Mouse (Mus musculus) lung, embryonic 14.5 days (tissue): ENCODE data around the gene RPS10-NUDT3. TPM values are rescaled to one million over a fixed set of nuclear protein-coding genes. Genes with fewer than 3 reads are reported as not detected.

Experiments
- ATAC-seq: fragments of 200-750 bp; cut with Nextera tagmentation; 2 replicates; pipeline ENCODE4 v1.8.0; 2017; ENCODE audit warnings: mild to moderate bottlenecking, moderate TSS enrichment, moderate library complexity; ENCODE audit not compliant: insufficient read depth
- DNase-seq: peaks from one replicate; pipeline ENCODE4 v3.0.0-alpha.2; 2015
- H3K27ac ChIP-seq: fragments of 300-500 bp; sonication (generic); 2 replicates; pipeline ENCODE4 v1.5.1; 2014; ENCODE audit warnings: low read depth, mild to moderate bottlenecking, moderate library complexity
- H3K27me3 ChIP-seq: fragments of 300-500 bp; sonication (generic); 2 replicates; pipeline ENCODE4 v1.6.1; 2014; ENCODE audit warnings: low read length, control low read depth; ENCODE audit not compliant: insufficient read depth
- H3K36me3 ChIP-seq: fragments of 300-500 bp; sonication (generic); 2 replicates; pipeline ENCODE4 v1.6.1; 2014; ENCODE audit warnings: control low read depth; ENCODE audit not compliant: insufficient read depth
- H3K4me1 ChIP-seq: fragments of 300-500 bp; sonication (generic); 2 replicates; pipeline ENCODE4 v1.6.1; 2014; ENCODE audit warnings: antibody characterized with exemption, control low read depth; ENCODE audit not compliant: insufficient read depth
- H3K4me2 ChIP-seq: fragments of 300-500 bp; sonication (generic); 2 replicates; pipeline ENCODE4 v1.6.1; 2014; ENCODE audit warnings: mild to moderate bottlenecking
- H3K4me3 ChIP-seq: fragments of 300-500 bp; sonication (generic); 2 replicates; pipeline ENCODE4 v1.5.1; 2014; ENCODE audit warnings: low read depth, low read length
- H3K9ac ChIP-seq: fragments of 300-500 bp; sonication (generic); 2 replicates; pipeline ENCODE4 v1.6.1; 2014
- H3K9me3 ChIP-seq: fragments of 300-500 bp; sonication (generic); 2 replicates; pipeline ENCODE4 v1.6.1; 2016; ENCODE audit warnings: low read depth, low read length, control low read depth
- CTCF ChIP-seq: IDR thresholded peaks from 2 replicates; pipeline ENCODE4 v1.5.1; 2016; ENCODE audit warnings: antibody characterized with exemption, low read depth
- WGBS: fragments of 180-500 bp; shearing (Covaris S2); extraction: QIAGEN DNeasy Blood & Tissue Kit; methylation state at CpG from one replicate; pipeline ENCODE4 v1.1.7; 2014; 5-methylcytosine and 5-hydroxymethylcytosine counted together
- polyA plus RNA-seq: library from polyadenylated mRNA; unstranded; fragments of >200 nt; fragmentation: Nextera tagmentation; extraction: Ambion mirVana; gene quantifications from 2 replicates; pipeline ENCODE4 v1.2.1, GENCODE M21; 2014

The RPS10-NUDT3 gene
- polyA plus RNA-seq, 1 experiment from 2014 or later: not detected

- Histone ChIP-seq H3K36me3 (peaks cover 40% of the 10 kb centered on the region), H3K4me1 (0 out of 2 replicates have a peak, but pooled peaks cover 6% of the 10 kb centered on the region), H3K27me3 (no peaks in the 10 kb centered on the region), H3K9me3 (no peaks in the 10 kb centered on the region), H3K4me2 (no peak overlapping the region), H3K27ac (peak overlapping the region; percentile 30), H3K4me3 (no peak overlapping the region), H3K9ac (no peak overlapping the region)
- ATAC-seq (peak; percentile 44; the same call in 1 of the 2 replicates), DNase-seq (peak; percentile 47)
- no peak for TF ChIP-seq CTCF
- WGBS: 37% methylated on average over 21 of the region's 21 CpGs
Measured at GRCm38 (mm10) chr17:27596376-27597190, 38.4 kb downstream of the RPS10-NUDT3 start.

DNA sequence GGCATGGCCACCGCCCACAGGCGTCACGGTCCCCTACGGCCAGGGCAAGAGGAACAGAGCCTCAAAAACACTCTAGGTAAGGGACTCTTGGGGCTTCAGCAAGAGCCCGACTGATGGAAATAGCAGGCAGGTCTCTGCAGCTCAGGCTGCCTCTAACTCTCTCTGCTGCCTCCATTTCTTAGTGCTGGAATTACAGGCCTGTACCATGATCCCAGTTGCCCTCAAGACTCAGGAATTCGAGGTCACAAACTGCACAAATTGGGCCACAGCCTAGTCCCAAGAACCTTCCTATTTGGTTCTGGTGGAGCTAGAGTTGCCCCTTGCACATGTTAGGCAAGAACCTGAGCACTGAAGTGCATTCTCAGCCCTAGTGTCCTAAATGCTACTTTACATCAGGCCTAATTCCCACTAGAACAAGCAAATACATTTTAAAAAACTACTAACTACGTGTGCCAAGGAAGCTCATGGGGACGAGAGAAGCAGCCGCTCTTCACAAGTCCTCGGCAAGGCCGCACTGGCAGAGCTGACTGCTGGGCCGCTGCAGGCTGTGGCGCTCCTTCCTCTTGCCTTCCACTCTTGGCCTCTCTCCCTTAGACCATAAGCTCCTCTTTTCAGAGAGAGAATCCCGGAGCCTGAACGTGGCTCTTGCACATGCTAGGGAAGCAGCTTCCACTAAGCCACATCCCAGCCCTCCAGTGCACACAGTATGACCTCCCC lies 39.2 kb downstream of the RPS10-NUDT3 start:
- DNase-seq (no peak), ATAC-seq (no peak)
- H3K27me3 ChIP-seq: no peaks in the 10 kb centered on the region
- no peak overlapping the region for H3K4me2 ChIP-seq
- peak overlapping the region; percentile 22; the same call in 1 of the 2 replicates for H3K27ac ChIP-seq
- 0 out of 2 replicates have a peak, but pooled peaks cover 6% of the 10 kb centered on the region for H3K4me1 ChIP-seq
- no peak overlapping the region for H3K4me3 ChIP-seq
- H3K9me3 ChIP-seq: no peaks in the 10 kb centered on the region
- H3K36me3 ChIP-seq: peaks cover 45% of the 10 kb centered on the region
- no peak for TF ChIP-seq CTCF
- H3K9ac ChIP-seq: no peak overlapping the region
- WGBS: 69% methylated on average over 15 of the region's 15 CpGs

DNA sequence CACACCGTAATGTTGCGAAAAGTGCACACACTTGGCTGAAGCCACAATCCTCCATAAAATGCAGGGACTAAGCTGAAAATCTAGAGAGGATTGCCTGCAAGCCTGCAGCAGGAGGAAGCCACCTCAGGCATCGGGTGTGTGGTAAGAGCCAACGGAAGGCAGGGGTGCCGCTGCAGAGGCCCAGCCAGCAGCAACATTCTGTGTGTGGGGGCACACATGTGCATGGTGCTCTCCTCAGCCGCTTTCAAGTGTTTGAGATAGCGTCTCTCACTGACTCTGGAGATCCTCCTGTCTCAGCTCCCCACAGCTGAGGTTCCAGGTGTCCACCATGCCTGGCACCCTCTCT lies 42.5 kb downstream of the RPS10-NUDT3 start:
- 0 out of 2 replicates have a peak, but pooled peaks cover 6% of the 10 kb centered on the region for H3K4me1 ChIP-seq
- no peak for DNase-seq
- 94% methylated on average over 7 of the region's 7 CpGs for WGBS
- ATAC-seq: no peak
- no peaks in the 10 kb centered on the region for H3K9me3 ChIP-seq
- no peak for TF ChIP-seq CTCF
- peaks cover 60% of the 10 kb centered on the region for H3K36me3 ChIP-seq
- H3K27me3 ChIP-seq: no peaks in the 10 kb centered on the region
- H3K4me3 ChIP-seq: no peak overlapping the region
- H3K27ac ChIP-seq: no peak overlapping the region
- no peak overlapping the region for H3K4me2 ChIP-seq
- H3K9ac ChIP-seq: no peak overlapping the region

DNA sequence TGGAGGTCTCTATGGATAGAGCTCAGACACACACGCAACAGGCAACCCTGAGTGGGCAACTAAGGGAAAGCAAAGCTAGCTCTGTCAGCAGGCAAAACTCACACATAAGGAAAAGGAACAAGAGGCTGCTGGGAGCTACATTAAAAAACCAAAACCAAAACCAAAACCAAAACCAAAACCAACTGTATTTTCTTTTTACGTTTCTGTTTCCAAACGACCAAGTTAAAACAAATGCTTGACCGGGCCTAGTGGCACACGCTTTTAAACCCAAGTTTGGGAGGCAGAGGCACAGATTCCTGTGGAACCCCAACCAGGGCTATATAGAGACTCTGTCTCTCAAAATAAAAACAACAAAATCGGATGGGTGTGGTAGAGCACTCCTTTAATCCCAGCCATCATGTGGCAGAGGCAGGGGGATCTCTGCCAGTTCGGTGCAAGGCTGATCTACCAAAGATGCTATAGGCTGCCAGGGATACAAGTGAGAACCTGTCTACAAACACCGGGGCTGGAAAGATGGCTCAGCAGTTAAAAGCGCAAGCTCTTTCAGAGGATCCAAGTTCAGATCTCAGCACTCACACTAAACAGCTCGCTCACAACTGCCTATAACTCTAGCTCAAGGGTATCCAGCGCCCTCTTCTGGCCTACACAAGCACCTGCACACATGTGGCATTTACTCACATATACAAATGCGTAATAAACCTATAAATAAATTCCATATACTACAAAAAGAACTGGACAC lies 43.0 kb downstream of the RPS10-NUDT3 start:
- DNase-seq: no peak
- no peak overlapping the region for H3K4me2 ChIP-seq
- no peak overlapping the region for H3K9ac ChIP-seq
- WGBS: 84% methylated on average over 12 of the region's 12 CpGs
- 0 out of 2 replicates have a peak, but pooled peaks cover 3% of the 10 kb centered on the region for H3K4me1 ChIP-seq
- no peak for ATAC-seq
- H3K4me3 ChIP-seq: no peak overlapping the region
- peaks cover 63% of the 10 kb centered on the region for H3K36me3 ChIP-seq
- H3K9me3 ChIP-seq: no peaks in the 10 kb centered on the region
- H3K27me3 ChIP-seq: no peaks in the 10 kb centered on the region
- no peak overlapping the region for H3K27ac ChIP-seq
- TF ChIP-seq CTCF: peak; percentile 48

GRCm38 (mm10) chr17:27588231-27588630 lies 46.8 kb downstream of the RPS10-NUDT3 start:
- no peak for TF ChIP-seq CTCF
- Histone ChIP-seq H3K27ac (no peak overlapping the region), H3K9ac (no peak overlapping the region), H3K4me3 (no peak overlapping the region), H3K4me1 (no peaks in the 10 kb centered on the region), H3K4me2 (no peak overlapping the region), H3K9me3 (no peaks in the 10 kb centered on the region), H3K27me3 (no peaks in the 10 kb centered on the region), H3K36me3 (peaks cover 51% of the 10 kb centered on the region)
- no peak for ATAC-seq
- WGBS: 76% methylated on average over 8 of the region's 8 CpGs
- DNase-seq: no peak

DNA sequence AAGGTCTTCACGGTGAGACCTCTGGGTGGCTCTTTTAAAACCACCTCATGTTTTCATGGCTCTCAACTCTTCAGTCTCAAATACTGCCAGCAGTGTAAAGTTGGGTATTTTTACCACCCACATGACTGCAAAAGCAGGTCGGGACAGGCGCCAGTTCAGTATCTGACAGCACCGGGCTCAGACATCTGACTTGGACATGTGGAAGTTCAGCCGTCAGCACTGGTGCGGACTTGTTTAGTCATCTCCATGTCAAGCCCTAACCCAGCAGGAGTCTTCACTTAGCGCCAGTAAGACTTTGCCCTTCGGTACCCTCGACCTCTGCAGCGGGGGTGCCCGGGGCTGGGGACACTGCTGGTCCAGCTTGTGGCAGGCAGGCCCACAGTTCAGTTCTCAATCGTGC lies 47.8 kb downstream of the RPS10-NUDT3 start:
- Histone ChIP-seq H3K27me3 (no peaks in the 10 kb centered on the region), H3K4me1 (no peaks in the 10 kb centered on the region), H3K9me3 (no peaks in the 10 kb centered on the region), H3K36me3 (peaks cover 51% of the 10 kb centered on the region), H3K27ac (peak overlapping the region; percentile 54; the same call in 1 of the 2 replicates), H3K4me2 (no peak overlapping the region), H3K4me3 (no peak overlapping the region), H3K9ac (no peak overlapping the region)
- no peak for TF ChIP-seq CTCF
- DNase-seq (no peak), ATAC-seq (no peak)
- 70% methylated on average over 12 of the region's 12 CpGs for WGBS
